Mouse (Mus musculus) erythroblast, embryonic 14.5 days (primary cell): ENCODE results near the gene Ube2t. TPM values are rescaled to one million over a fixed set of nuclear protein-coding genes. Genes with fewer than 3 reads are reported as not detected.
A peak's percentile ranks its signal among the peaks of the same experiment; 100 is the strongest.

Experiments
- H3K27me3 ChIP-seq: 2 replicates; pipeline ENCODE4 v1.6.1; 2012; ENCODE audit warnings: inconsistent platforms; ENCODE audit not compliant: control insufficient read depth
- H3K36me3 ChIP-seq: 2 replicates; pipeline ENCODE4 v1.6.1; 2012; ENCODE audit warnings: mild to moderate bottlenecking, inconsistent platforms; ENCODE audit not compliant: control insufficient read depth
- H3K4me1 ChIP-seq: 2 replicates; pipeline ENCODE4 v1.6.1; 2012; ENCODE audit warnings: inconsistent platforms; ENCODE audit not compliant: control insufficient read depth
- H3K4me3 ChIP-seq: replicated peaks from 2 replicates; pipeline ENCODE3; 2012; ENCODE audit warnings: moderate library complexity, mild to moderate bottlenecking, inconsistent platforms
- H3K9me3 ChIP-seq: 2 replicates; pipeline ENCODE4 v1.6.1; 2012; ENCODE audit warnings: low read length, inconsistent platforms, mixed read lengths; ENCODE audit not compliant: control insufficient read depth
- GATA1 ChIP-seq: IDR thresholded peaks from 2 replicates; pipeline ENCODE4 v1.6.1; 2012; ENCODE audit warnings: low read length, inconsistent platforms, mixed read lengths
- TAL1 ChIP-seq: IDR thresholded peaks from 3 replicates; pipeline ENCODE4 v1.6.1; 2012; ENCODE audit warnings: low read length, inconsistent platforms, mixed read lengths
- polyA plus RNA-seq: library from polyadenylated mRNA; stranded (reverse); fragments of >175 nt; gene quantifications from 2 replicates; pipeline ENCODE4 v1.2.3, GENCODE M21; 2012

The Ube2t gene
- 1.2 and 1.8 TPM in 2 replicates for polyA plus RNA-seq

- peaks cover 21% of the 10 kb centered on the region for H3K4me1 ChIP-seq
- no peaks in the 10 kb centered on the region for H3K9me3 ChIP-seq
- H3K4me3 ChIP-seq, result peak within 1 kb of the TSS; percentile 76
- H3K36me3 ChIP-seq, result peaks cover 15% of the 10 kb centered on the region
- TF ChIP-seq GATA1 (no peak), TAL1 (no peak)
- no peaks in the 10 kb centered on the region for H3K27me3 ChIP-seq
Observed at GRCm38 (mm10) chr1:134962053-134962803, at the start of gene Ube2t. TSS of gene Ube2t (plus strand) at chr1:134962565.

GRCm38 (mm10) chr1:134913535-134913934, 48.8 kb upstream of the Ube2t start:
- TF ChIP-seq GATA1 (no peak), TAL1 (no peak)
- Histone ChIP-seq H3K4me3 (no peak overlapping the region), H3K4me1 (no peaks in the 10 kb centered on the region), H3K9me3 (no peaks in the 10 kb centered on the region), H3K27me3 (no peaks in the 10 kb centered on the region), H3K36me3 (no peaks in the 10 kb centered on the region)

- TF ChIP-seq GATA1, result no peak
- H3K4me1 ChIP-seq, result no peaks in the 10 kb centered on the region
- no peaks in the 10 kb centered on the region for H3K36me3 ChIP-seq
Observed at GRCm38 (mm10) chr1:134915421-134915820, 46.9 kb upstream of the Ube2t start.

GRCm38 (mm10) chr1:134919010-134919409, 43.4 kb upstream of the Ube2t start:
- no peaks in the 10 kb centered on the region for H3K27me3 ChIP-seq
- TF ChIP-seq TAL1, result no peak
- H3K4me1 ChIP-seq, result peaks cover 2% of the 10 kb centered on the region
- no peak overlapping the region for H3K4me3 ChIP-seq
- no peaks in the 10 kb centered on the region for H3K9me3 ChIP-seq
- H3K36me3 ChIP-seq, result no peaks in the 10 kb centered on the region

More at GRCm38 (mm10) chr1:134915421-134915820, 46.9 kb upstream of the Ube2t start:
- Histone ChIP-seq H3K27me3 (no peaks in the 10 kb centered on the region), H3K9me3 (no peaks in the 10 kb centered on the region), H3K4me3 (no peak overlapping the region)

- H3K9me3 ChIP-seq, result no peaks in the 10 kb centered on the region
- no peak overlapping the region for H3K4me3 ChIP-seq
- no peaks in the 10 kb centered on the region for H3K36me3 ChIP-seq
- H3K4me1 ChIP-seq, result no peaks in the 10 kb centered on the region
- TF ChIP-seq GATA1, result no peak
- no peak for TF ChIP-seq TAL1
- no peaks in the 10 kb centered on the region for H3K27me3 ChIP-seq
Observed at GRCm38 (mm10) chr1:134932431-134932830, 29.9 kb upstream of the Ube2t start.

- H3K27me3 ChIP-seq, result no peaks in the 10 kb centered on the region
- no peaks in the 10 kb centered on the region for H3K36me3 ChIP-seq
- H3K4me1 ChIP-seq, result peaks cover 15% of the 10 kb centered on the region
- no peaks in the 10 kb centered on the region for H3K9me3 ChIP-seq
- H3K4me3 ChIP-seq, result no peak overlapping the region
- TF ChIP-seq TAL1 (no peak), GATA1 (no peak)
Observed at GRCm38 (mm10) chr1:134936335-134936734, 26.0 kb upstream of the Ube2t start.

GRCm38 (mm10) chr1:134938233-134938632, 24.1 kb upstream of the Ube2t start:
- Histone ChIP-seq H3K27me3 (no peaks in the 10 kb centered on the region), H3K4me1 (peaks cover 15% of the 10 kb centered on the region), H3K9me3 (no peaks in the 10 kb centered on the region), H3K36me3 (no peaks in the 10 kb centered on the region), H3K4me3 (no peak overlapping the region)
- TF ChIP-seq TAL1 (no peak), GATA1 (no peak)

GRCm38 (mm10) chr1:134940863-134941262, 21.5 kb upstream of the Ube2t start:
- H3K4me1 ChIP-seq, result peaks cover 15% of the 10 kb centered on the region
- TF ChIP-seq TAL1, result no peak
- TF ChIP-seq GATA1, result no peak
- H3K36me3 ChIP-seq, result no peaks in the 10 kb centered on the region; the same call in 1 of the 2 replicates
- no peaks in the 10 kb centered on the region for H3K27me3 ChIP-seq
- no peak overlapping the region for H3K4me3 ChIP-seq
- H3K9me3 ChIP-seq, result no peaks in the 10 kb centered on the region

GRCm38 (mm10) chr1:134942898-134943297, 19.5 kb upstream of the Ube2t start:
- TF ChIP-seq GATA1 (no peak), TAL1 (no peak)
- Histone ChIP-seq H3K9me3 (no peaks in the 10 kb centered on the region), H3K36me3 (peaks cover 2% of the 10 kb centered on the region), H3K27me3 (no peaks in the 10 kb centered on the region), H3K4me3 (no peak overlapping the region), H3K4me1 (peaks cover 23% of the 10 kb centered on the region)
